Mouse (Mus musculus): Measurements from ENCODE around the gene Snap47. TPM values are rescaled to one million over a fixed set of nuclear protein-coding genes. Genes with fewer than 3 reads are reported as not detected.

Gene Snap47
- 144 and 148 TPM in 2 replicates for polyA plus RNA-seq (2014; fragmentation: Nextera tagmentation; extraction: Ambion mirVana)

DNA sequence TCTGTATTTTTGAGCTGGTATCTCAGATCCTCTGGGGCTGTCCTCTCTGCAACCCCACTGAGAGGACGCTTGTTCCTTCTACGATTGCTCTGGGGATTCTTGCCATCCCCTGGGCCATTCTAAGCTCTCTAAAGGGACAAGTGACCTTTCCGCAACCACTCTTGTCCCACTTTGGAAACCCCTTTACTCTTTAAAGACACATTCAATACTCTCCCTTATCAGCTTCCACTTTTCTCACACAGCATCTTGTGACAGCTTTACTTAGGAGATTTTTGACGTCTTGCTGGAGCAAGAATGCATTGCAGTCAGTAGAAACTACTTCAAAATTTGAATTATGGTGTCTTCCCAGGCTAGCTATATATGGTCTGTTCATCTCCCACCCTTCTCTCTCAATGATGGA, at the start of gene Snap47:
Gene Snap47 (minus strand): TSS at position 101 of the 400 bp plus-strand sequence.
- peak within 1 kb of the TSS; percentile 84 for H3K4me3 ChIP-seq (ENCODE audit: low read depth, low read length)
- no peaks in the 10 kb centered on the region for H3K27me3 ChIP-seq (ENCODE audit: control insufficient read depth, insufficient read depth, low read length)
- H3K9me3 ChIP-seq (ENCODE audit: control insufficient read depth, low read length) = no peaks in the 10 kb centered on the region
- peaks cover 8% of the 10 kb centered on the region for H3K4me1 ChIP-seq (ENCODE audit: control insufficient read depth, insufficient read depth, low read length)
- peak within 1 kb of the TSS; percentile 88 for H3K4me2 ChIP-seq (ENCODE audit: low read depth, severe bottlenecking)
- peak within 1 kb of the TSS; percentile 56 for H3K27ac ChIP-seq (replicated peaks; ENCODE audit: low read depth, low read length)
- peak within 1 kb of the TSS; percentile 78 for H3K9ac ChIP-seq (ENCODE audit: low read length)
- no peak for ATAC-seq (ENCODE audit: insufficient number of reproducible peaks, low FRiP score, low TSS enrichment, low read depth)
- DNase-seq (ENCODE audit: low spot score) = no peak
- peaks cover 15% of the 10 kb centered on the region; the same call in 1 of the 2 replicates for H3K36me3 ChIP-seq (ENCODE audit: control insufficient read depth, insufficient read depth, low read length)
- 77% methylated on average over 4 of the region's 4 CpGs for WGBS

DNA sequence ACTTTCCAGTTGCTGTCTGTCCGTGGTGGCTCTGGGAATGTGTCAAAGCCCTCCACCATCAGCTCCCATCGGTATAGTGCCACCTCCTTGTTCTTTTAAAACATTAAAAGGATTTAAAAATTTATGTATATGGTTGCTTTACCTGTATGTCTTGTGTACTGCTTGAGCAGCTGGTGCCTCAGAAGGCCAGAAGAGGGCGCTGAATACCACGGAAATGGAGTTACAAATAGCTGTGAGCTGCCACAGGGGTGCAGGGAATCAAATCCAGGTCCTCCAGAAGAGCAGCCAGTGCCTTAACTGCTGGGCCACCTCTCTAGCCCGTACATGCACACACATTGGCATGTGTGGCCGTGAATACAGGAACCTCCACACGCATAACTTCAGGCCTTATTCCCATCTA, 46.8 kb upstream of the Snap47 start:
- 92% methylated on average over 7 of the region's 7 CpGs for WGBS
- Histone ChIP-seq H3K36me3 (ENCODE audit: control insufficient read depth, insufficient read depth, low read length) (peaks cover 52% of the 10 kb centered on the region), H3K4me2 (ENCODE audit: low read depth, severe bottlenecking) (no peak overlapping the region), H3K27ac (replicated peaks; ENCODE audit: low read depth, low read length) (no peak overlapping the region), H3K27me3 (ENCODE audit: control insufficient read depth, insufficient read depth, low read length) (no peaks in the 10 kb centered on the region), H3K4me1 (ENCODE audit: control insufficient read depth, insufficient read depth, low read length) (no peaks in the 10 kb centered on the region), H3K9me3 (ENCODE audit: control insufficient read depth, low read length) (no peaks in the 10 kb centered on the region), H3K4me3 (ENCODE audit: low read depth, low read length) (no peak overlapping the region), H3K9ac (ENCODE audit: low read length) (no peak overlapping the region)
- no peak for ATAC-seq (ENCODE audit: insufficient number of reproducible peaks, low FRiP score, low TSS enrichment, low read depth)
- DNase-seq (ENCODE audit: low spot score) = no peak

GRCm38 (mm10) chr11:59496672-59497310, 45.8 kb upstream of the Snap47 start:
- H3K27ac ChIP-seq (replicated peaks; ENCODE audit: low read depth, low read length) = no peak overlapping the region
- H3K4me3 ChIP-seq (ENCODE audit: low read depth, low read length) = no peak overlapping the region
- 85% methylated on average over 6 of the region's 6 CpGs for WGBS
- H3K4me2 ChIP-seq (ENCODE audit: low read depth, severe bottlenecking) = no peak overlapping the region
- peaks cover 54% of the 10 kb centered on the region for H3K36me3 ChIP-seq (ENCODE audit: control insufficient read depth, insufficient read depth, low read length)
- H3K9me3 ChIP-seq (ENCODE audit: control insufficient read depth, low read length) = no peaks in the 10 kb centered on the region
- no peak for ATAC-seq (ENCODE audit: insufficient number of reproducible peaks, low FRiP score, low TSS enrichment, low read depth)
- H3K27me3 ChIP-seq (ENCODE audit: control insufficient read depth, insufficient read depth, low read length) = no peaks in the 10 kb centered on the region
- no peaks in the 10 kb centered on the region for H3K4me1 ChIP-seq (ENCODE audit: control insufficient read depth, insufficient read depth, low read length)
- no peak for DNase-seq (ENCODE audit: low spot score)
- H3K9ac ChIP-seq (ENCODE audit: low read length) = no peak overlapping the region

GRCm38 (mm10) chr11:59486222-59486621, 35.2 kb upstream of the Snap47 start:
- H3K36me3 ChIP-seq (ENCODE audit: control insufficient read depth, insufficient read depth, low read length) = peaks cover 8% of the 10 kb centered on the region; the same call in 1 of the 2 replicates
- H3K4me2 ChIP-seq (ENCODE audit: low read depth, severe bottlenecking) = no peak overlapping the region
- ATAC-seq (ENCODE audit: insufficient number of reproducible peaks, low FRiP score, low TSS enrichment, low read depth) = no peak
- H3K27me3 ChIP-seq (ENCODE audit: control insufficient read depth, insufficient read depth, low read length) = no peaks in the 10 kb centered on the region
- H3K4me1 ChIP-seq (ENCODE audit: control insufficient read depth, insufficient read depth, low read length) = no peaks in the 10 kb centered on the region
- no peak overlapping the region for H3K27ac ChIP-seq (replicated peaks; ENCODE audit: low read depth, low read length)
- H3K4me3 ChIP-seq (ENCODE audit: low read depth, low read length) = no peak overlapping the region
- DNase-seq (ENCODE audit: low spot score) = no peak
- H3K9ac ChIP-seq (ENCODE audit: low read length) = no peak overlapping the region
- WGBS = 90% methylated on average over 8 of the region's 8 CpGs
- no peaks in the 10 kb centered on the region for H3K9me3 ChIP-seq (ENCODE audit: control insufficient read depth, low read length)

DNA sequence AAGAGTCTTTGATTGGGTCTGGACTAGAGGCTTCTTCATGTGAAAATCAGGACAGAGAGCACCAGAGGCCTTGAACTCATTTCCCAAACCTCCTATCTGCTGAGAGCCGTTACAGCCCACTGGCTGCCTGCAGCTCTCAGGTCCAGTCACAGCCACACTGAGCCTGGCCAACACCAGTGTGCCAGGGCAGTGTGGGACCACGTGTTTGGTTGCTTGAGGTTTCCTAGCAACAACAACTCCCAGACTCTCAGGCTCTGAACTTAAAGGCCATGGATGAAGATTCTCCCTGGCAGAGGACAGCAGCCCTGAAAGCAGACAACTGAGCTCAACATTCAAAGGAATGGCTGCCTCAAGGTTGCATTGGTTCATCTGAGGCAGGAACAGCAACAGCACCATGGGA, 34.7 kb upstream of the Snap47 start:
- Histone ChIP-seq H3K4me3 (ENCODE audit: low read depth, low read length) (no peak overlapping the region), H3K4me2 (ENCODE audit: low read depth, severe bottlenecking) (no peak overlapping the region), H3K27ac (replicated peaks; ENCODE audit: low read depth, low read length) (no peak overlapping the region), H3K36me3 (ENCODE audit: control insufficient read depth, insufficient read depth, low read length) (peaks cover 7% of the 10 kb centered on the region; the same call in 1 of the 2 replicates), H3K27me3 (ENCODE audit: control insufficient read depth, insufficient read depth, low read length) (no peaks in the 10 kb centered on the region), H3K9me3 (ENCODE audit: control insufficient read depth, low read length) (no peaks in the 10 kb centered on the region), H3K9ac (ENCODE audit: low read length) (no peak overlapping the region), H3K4me1 (ENCODE audit: control insufficient read depth, insufficient read depth, low read length) (no peaks in the 10 kb centered on the region)
- 63% methylated on average over 2 of the region's 2 CpGs for WGBS
- DNase-seq (ENCODE audit: low spot score) = no peak
- no peak for ATAC-seq (ENCODE audit: insufficient number of reproducible peaks, low FRiP score, low TSS enrichment, low read depth)

- Histone ChIP-seq H3K4me3 (ENCODE audit: low read depth, low read length) (no peak overlapping the region), H3K4me1 (ENCODE audit: control insufficient read depth, insufficient read depth, low read length) (no peaks in the 10 kb centered on the region), H3K9me3 (ENCODE audit: control insufficient read depth, low read length) (no peaks in the 10 kb centered on the region), H3K27ac (replicated peaks; ENCODE audit: low read depth, low read length) (no peak overlapping the region), H3K4me2 (ENCODE audit: low read depth, severe bottlenecking) (no peak overlapping the region), H3K36me3 (ENCODE audit: control insufficient read depth, insufficient read depth, low read length) (peaks cover 2% of the 10 kb centered on the region; the same call in 1 of the 2 replicates), H3K27me3 (ENCODE audit: control insufficient read depth, insufficient read depth, low read length) (no peaks in the 10 kb centered on the region), H3K9ac (ENCODE audit: low read length) (no peak overlapping the region)
- WGBS = 9% methylated on average over 2 of the region's 2 CpGs
- peak; percentile 68 for DNase-seq (ENCODE audit: low spot score)
- no peak for ATAC-seq (ENCODE audit: insufficient number of reproducible peaks, low FRiP score, low TSS enrichment, low read depth)
These were observed 32.2 kb upstream of the Snap47 start for GRCm38 (mm10) chr11:59483212-59483611.

GRCm38 (mm10) chr11:59477240-59477639, 26.3 kb upstream of the Snap47 start:
- no peaks in the 10 kb centered on the region for H3K27me3 ChIP-seq (ENCODE audit: control insufficient read depth, insufficient read depth, low read length)
- no peak overlapping the region for H3K9ac ChIP-seq (ENCODE audit: low read length)
- no peak overlapping the region for H3K27ac ChIP-seq (replicated peaks; ENCODE audit: low read depth, low read length)
- no peaks in the 10 kb centered on the region for H3K4me1 ChIP-seq (ENCODE audit: control insufficient read depth, insufficient read depth, low read length)
- no peaks in the 10 kb centered on the region for H3K36me3 ChIP-seq (ENCODE audit: control insufficient read depth, insufficient read depth, low read length)
- H3K9me3 ChIP-seq (ENCODE audit: control insufficient read depth, low read length) = no peaks in the 10 kb centered on the region
- no peak for ATAC-seq (ENCODE audit: insufficient number of reproducible peaks, low FRiP score, low TSS enrichment, low read depth)
- H3K4me3 ChIP-seq (ENCODE audit: low read depth, low read length) = no peak overlapping the region
- no peak overlapping the region for H3K4me2 ChIP-seq (ENCODE audit: low read depth, severe bottlenecking)
- WGBS = 73% methylated on average over 6 of the region's 6 CpGs
- no peak for DNase-seq (ENCODE audit: low spot score)

DNA sequence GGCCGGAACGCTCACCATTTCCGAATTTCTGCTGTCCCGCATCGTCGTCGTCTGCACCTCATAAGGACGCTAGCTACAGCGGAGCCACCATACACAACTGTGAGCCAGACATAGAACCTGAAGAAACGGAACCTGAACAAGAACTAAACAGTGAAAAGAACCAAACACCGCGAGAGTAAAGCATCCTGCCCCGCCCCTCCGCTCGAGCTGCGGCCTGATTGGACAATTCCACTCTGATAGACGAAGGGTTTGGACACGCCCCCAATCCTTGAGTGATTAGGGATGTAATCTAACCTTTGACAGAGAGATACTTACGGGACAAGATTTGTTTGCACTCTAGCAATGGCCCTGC, 21.3 kb upstream of the Snap47 start, which contains the start of gene Zfp867:
Gene Zfp867 (minus strand): TSS at position 149 of the 352 bp plus-strand sequence.
- Histone ChIP-seq H3K9ac (ENCODE audit: low read length) (peak within 1 kb of the TSS; percentile 78), H3K4me2 (ENCODE audit: low read depth, severe bottlenecking) (peak within 1 kb of the TSS; percentile 81), H3K4me3 (ENCODE audit: low read depth, low read length) (peak within 1 kb of the TSS; percentile 62), H3K36me3 (ENCODE audit: control insufficient read depth, insufficient read depth, low read length) (no peaks in the 10 kb centered on the region), H3K9me3 (ENCODE audit: control insufficient read depth, low read length) (no peaks in the 10 kb centered on the region), H3K4me1 (ENCODE audit: control insufficient read depth, insufficient read depth, low read length) (0 out of 2 replicates have a peak, but pooled peaks cover 5% of the 10 kb centered on the region), H3K27me3 (ENCODE audit: control insufficient read depth, insufficient read depth, low read length) (no peaks in the 10 kb centered on the region), H3K27ac (replicated peaks; ENCODE audit: low read depth, low read length) (no peak within 1 kb of the TSS)
- peak; percentile 93 for DNase-seq (ENCODE audit: low spot score)
- peak; percentile 79 for ATAC-seq (ENCODE audit: insufficient number of reproducible peaks, low FRiP score, low TSS enrichment, low read depth)
- under 1% methylated on average over 19 of the region's 19 CpGs for WGBS

Measured in limb, embryonic 11.5 days (tissue).